Mouse (Mus musculus) liver, postnatal 0 days (tissue): ENCODE measurements around the gene Frmpd1. TPM values are rescaled to one million over a fixed set of nuclear protein-coding genes. Genes with fewer than 3 reads are reported as not detected.

Experiments used
- ATAC-seq: fragments of 200-750 bp; cut with Nextera tagmentation; 2 replicates; pipeline ENCODE4 v1.8.0; 2017; ENCODE audit warnings: mild to moderate bottlenecking, moderate library complexity
- DNase-seq: peaks from one replicate; pipeline ENCODE4 v3.0.0-alpha.2; 2016
- H3K27ac ChIP-seq: fragments of 300-500 bp; sonication (generic); 2 replicates; pipeline ENCODE4 v1.5.1; 2014; ENCODE audit warnings: antibody characterized with exemption, moderate library complexity, mild to moderate bottlenecking, low read depth
- H3K27me3 ChIP-seq: fragments of 300-500 bp; sonication (generic); 2 replicates; pipeline ENCODE4 v1.6.1; 2014; ENCODE audit warnings: low read length, control low read depth, mixed read lengths; ENCODE audit not compliant: insufficient read depth
- H3K36me3 ChIP-seq: fragments of 300-500 bp; sonication (generic); replicated peaks from 2 replicates; pipeline ENCODE4 v1.6.1; 2014; ENCODE audit warnings: mild to moderate bottlenecking, control low read depth, low read length, moderate library complexity, mixed read lengths; ENCODE audit not compliant: insufficient read depth
- H3K4me1 ChIP-seq: fragments of 300-500 bp; sonication (generic); 2 replicates; pipeline ENCODE4 v1.6.1; 2014; ENCODE audit warnings: antibody characterized with exemption, mild to moderate bottlenecking, control low read depth; ENCODE audit not compliant: insufficient read depth
- H3K4me2 ChIP-seq: fragments of 300-500 bp; sonication (generic); 2 replicates; pipeline ENCODE4 v1.6.1; 2014; ENCODE audit warnings: low read depth, mild to moderate bottlenecking, low read length, moderate library complexity, mixed read lengths
- H3K4me3 ChIP-seq: fragments of 300-500 bp; sonication (generic); 2 replicates; pipeline ENCODE4 v1.5.1; 2014; ENCODE audit warnings: low read depth, low read length
- H3K9ac ChIP-seq: fragments of 300-500 bp; sonication (generic); replicated peaks from 2 replicates; pipeline ENCODE4 v1.6.1; 2014; ENCODE audit warnings: mild to moderate bottlenecking, moderate library complexity
- H3K9me3 ChIP-seq: fragments of 300-500 bp; sonication (generic); 2 replicates; pipeline ENCODE4 v1.6.1; 2016; ENCODE audit warnings: mild to moderate bottlenecking, control low read depth, low read length, mixed read lengths
- CTCF ChIP-seq: sonication (generic); IDR thresholded peaks from 2 replicates; pipeline ENCODE4 v1.5.1; 2016; ENCODE audit warnings: antibody characterized with exemption, low read depth
- EP300 ChIP-seq: IDR thresholded peaks from 2 replicates; pipeline ENCODE4 v1.6.1; 2016; ENCODE audit warnings: antibody characterized with exemption, low read depth, mild to moderate bottlenecking
- WGBS: fragments of 180-500 bp; shearing (Covaris S2); extraction: QIAGEN DNeasy Blood & Tissue Kit; methylation state at CpG from one replicate; pipeline ENCODE4 v1.1.7; 2014; ENCODE audit not compliant: insufficient replicate concordance; 5-methylcytosine and 5-hydroxymethylcytosine counted together
- polyA plus RNA-seq: library from polyadenylated mRNA; unstranded; fragments of >200 nt; fragmentation: Nextera tagmentation; extraction: Ambion mirVana; gene quantifications from 2 replicates; pipeline ENCODE4 v1.2.1, GENCODE M21; 2015

Gene Frmpd1
- polyA plus RNA-seq = 0.02 and 0.04 TPM in 2 replicates

- H3K4me2 ChIP-seq = peak within 1 kb of the TSS; percentile 94
- peak within 1 kb of the TSS; percentile 37; the same call in 1 of the 2 replicates for H3K9ac ChIP-seq
- DNase-seq (peak; percentile 55), ATAC-seq (peak; percentile 64; the same call in 1 of the 2 replicates)
- peak within 1 kb of the TSS; percentile 52 for H3K4me3 ChIP-seq
- peaks cover 41% of the 10 kb centered on the region for H3K27me3 ChIP-seq
- H3K36me3 ChIP-seq = no peaks in the 10 kb centered on the region
- H3K4me1 ChIP-seq = peaks cover 11% of the 10 kb centered on the region
- H3K27ac ChIP-seq = no peak within 1 kb of the TSS
- 2% methylated on average over 57 of the region's 85 CpGs for WGBS
- H3K9me3 ChIP-seq = no peaks in the 10 kb centered on the region
- TF ChIP-seq CTCF (no peak), EP300 (no peak)
Measured at GRCm38 (mm10) chr4:45184521-45185330, at the start of gene Frmpd1. Gene Frmpd1, plus strand, starts transcription at chr4:45184875.

GRCm38 (mm10) chr4:45137636-45138035 lies 47.0 kb upstream of the Frmpd1 start:
- 38% methylated on average over 4 of the region's 4 CpGs for WGBS
- Histone ChIP-seq H3K4me1 (no peaks in the 10 kb centered on the region), H3K27me3 (no peaks in the 10 kb centered on the region), H3K4me3 (no peak overlapping the region), H3K9me3 (no peaks in the 10 kb centered on the region), H3K36me3 (no peaks in the 10 kb centered on the region), H3K9ac (no peak overlapping the region), H3K27ac (no peak overlapping the region), H3K4me2 (no peak overlapping the region)
- TF ChIP-seq EP300 = no peak
- TF ChIP-seq CTCF = no peak
- no peak for ATAC-seq
- no peak for DNase-seq

GRCm38 (mm10) chr4:45141835-45142234 lies 42.8 kb upstream of the Frmpd1 start:
- no peak for DNase-seq
- no peak for TF ChIP-seq CTCF
- TF ChIP-seq EP300 = no peak
- no peaks in the 10 kb centered on the region for H3K4me1 ChIP-seq
- H3K27me3 ChIP-seq = no peaks in the 10 kb centered on the region
- no peak overlapping the region for H3K9ac ChIP-seq
- H3K4me3 ChIP-seq = no peak overlapping the region
- no peaks in the 10 kb centered on the region for H3K36me3 ChIP-seq
- H3K9me3 ChIP-seq = no peaks in the 10 kb centered on the region
- ATAC-seq = no peak
- no peak overlapping the region for H3K27ac ChIP-seq
- no peak overlapping the region for H3K4me2 ChIP-seq
- 62% methylated on average over 5 of the region's 5 CpGs for WGBS

GRCm38 (mm10) chr4:45142411-45142810 lies 42.3 kb upstream of the Frmpd1 start:
- Histone ChIP-seq H3K27me3 (no peaks in the 10 kb centered on the region), H3K4me2 (no peak overlapping the region), H3K27ac (no peak overlapping the region), H3K4me1 (no peaks in the 10 kb centered on the region), H3K36me3 (no peaks in the 10 kb centered on the region), H3K9ac (no peak overlapping the region), H3K4me3 (no peak overlapping the region), H3K9me3 (no peaks in the 10 kb centered on the region)
- WGBS = 28% methylated on average over 11 of the region's 11 CpGs
- DNase-seq (no peak), ATAC-seq (no peak)
- no peak for TF ChIP-seq EP300
- TF ChIP-seq CTCF = no peak

GRCm38 (mm10) chr4:45143005-45143404 lies 41.7 kb upstream of the Frmpd1 start:
- DNase-seq (no peak), ATAC-seq (no peak)
- WGBS = 70% methylated on average over 8 of the region's 8 CpGs
- Histone ChIP-seq H3K4me1 (no peaks in the 10 kb centered on the region), H3K4me3 (no peak overlapping the region), H3K27me3 (no peaks in the 10 kb centered on the region), H3K9me3 (no peaks in the 10 kb centered on the region), H3K27ac (no peak overlapping the region), H3K4me2 (no peak overlapping the region), H3K36me3 (no peaks in the 10 kb centered on the region), H3K9ac (no peak overlapping the region)
- TF ChIP-seq CTCF (no peak), EP300 (no peak)

GRCm38 (mm10) chr4:45156433-45156832 lies 28.2 kb upstream of the Frmpd1 start:
- Histone ChIP-seq H3K4me3 (no peak overlapping the region), H3K9ac (no peak overlapping the region), H3K27ac (no peak overlapping the region), H3K4me2 (no peak overlapping the region), H3K9me3 (no peaks in the 10 kb centered on the region), H3K27me3 (no peaks in the 10 kb centered on the region), H3K4me1 (no peaks in the 10 kb centered on the region), H3K36me3 (no peaks in the 10 kb centered on the region)
- ATAC-seq (no peak), DNase-seq (no peak)
- 68% methylated on average over 3 of the region's 3 CpGs for WGBS
- no peak for TF ChIP-seq EP300
- no peak for TF ChIP-seq CTCF
